Mouse (Mus musculus): Measurements from ENCODE around the gene Rack1. TPM values are rescaled to one million over a fixed set of nuclear protein-coding genes. Genes with fewer than 3 reads are reported as not detected.
A peak's percentile ranks its signal among the peaks of the same experiment; 100 is the strongest.

Gene Rack1
- polyA plus RNA-seq, 1 experiment from 2014 or later: 844 TPM

GRCm38 (mm10) chr11:48852624-48853473, 52.7 kb downstream of the Rack1 start:
- no peak overlapping the region for H3K27ac ChIP-seq (replicated peaks)
- DNase-seq (ENCODE audit: low spot score): no peak
- WGBS: 8% methylated on average over 23 of the region's 23 CpGs
- H3K36me3 ChIP-seq (replicated peaks): no peaks in the 10 kb centered on the region
- peak overlapping the region; percentile 70 for H3K4me3 ChIP-seq
- no peaks in the 10 kb centered on the region for H3K9me3 ChIP-seq
- H3K27me3 ChIP-seq (replicated peaks; ENCODE audit: low read depth, poor library complexity, severe bottlenecking): peaks cover 29% of the 10 kb centered on the region
- H3K4me1 ChIP-seq: peaks cover 22% of the 10 kb centered on the region

GRCm38 (mm10) chr11:48853474-48854180, 53.5 kb downstream of the Rack1 start:
- Histone ChIP-seq H3K9me3 (no peaks in the 10 kb centered on the region), H3K4me1 (peaks cover 28% of the 10 kb centered on the region), H3K27me3 (replicated peaks; ENCODE audit: low read depth, poor library complexity, severe bottlenecking) (peaks cover 29% of the 10 kb centered on the region), H3K4me3 (peak overlapping the region; percentile 70), H3K27ac (replicated peaks) (no peak overlapping the region), H3K36me3 (replicated peaks) (no peaks in the 10 kb centered on the region)
- peak; percentile 84 for DNase-seq (ENCODE audit: low spot score)
- WGBS: under 1% methylated on average over 31 of the region's 31 CpGs

Other genes with a start within 250 kb of the Rack1 start
- 4.2 and 4.6 TPM in 2 replicates for gene Trim41, start 17.0 kb downstream of the Rack1 start, polyA plus RNA-seq (2016; fragmentation: Nextera tagmentation; extraction: Ambion mirVana)
- 0.14 and 0.16 TPM in 2 replicates for gene Trim7, start 25.8 kb downstream of the Rack1 start, polyA plus RNA-seq (2016; fragmentation: Nextera tagmentation; extraction: Ambion mirVana)
- 3.0 and 5.7 TPM in 2 replicates for gene Gm12184, start 26.3 kb downstream of the Rack1 start, polyA plus RNA-seq (2016; fragmentation: Nextera tagmentation; extraction: Ambion mirVana)
- 1.1 TPM in 2 replicates for gene Irgm1, start 71.4 kb downstream of the Rack1 start, polyA plus RNA-seq (2016; fragmentation: Nextera tagmentation; extraction: Ambion mirVana)
- gene Gm5431, start 101.9 kb downstream of the Rack1 start, polyA plus RNA-seq (2016; fragmentation: Nextera tagmentation; extraction: Ambion mirVana): 0.14 TPM in 1 of 2 replicates, not detected in the other
- 1.7 and 1.8 TPM in 2 replicates for gene Psme2b, start 145.9 kb downstream of the Rack1 start, polyA plus RNA-seq (2016; fragmentation: Nextera tagmentation; extraction: Ambion mirVana)
- gene Olfr56, start 178.6 kb downstream of the Rack1 start, polyA plus RNA-seq (2016; fragmentation: Nextera tagmentation; extraction: Ambion mirVana): not detected in 2 replicates
- gene 9930111J21Rik1, start 179.1 kb downstream of the Rack1 start, polyA plus RNA-seq (2016; fragmentation: Nextera tagmentation; extraction: Ambion mirVana): 0.26 and 0.30 TPM in 2 replicates
- gene Gm12185, start 191.9 kb downstream of the Rack1 start, polyA plus RNA-seq (2016; fragmentation: Nextera tagmentation; extraction: Ambion mirVana): not detected in 2 replicates
- not detected in 2 replicates for gene Tgtp1, start 193.8 kb downstream of the Rack1 start, polyA plus RNA-seq (2016; fragmentation: Nextera tagmentation; extraction: Ambion mirVana)